Mouse (Mus musculus): ENCODE results near the gene Gmeb1.
"Not testable (repeated sequence)": the region's sequence is repeated elsewhere in the genome, so short reads cannot be mapped to it uniquely, and the experiment has no call there.

Gmeb1 gene

GRCm38 (mm10) chr4:132261514-132262357 is at the start of gene Gmeb1:
TSS of gene Gmeb1 (minus strand) at chr4:132261602.
- DNase-seq (ENCODE audit: low spot score in 2 of 2): peak; percentile 52 to 59

- peak in 1 of 2 experiments; percentile 11 for DNase-seq (ENCODE audit: low spot score in 2 of 2)
Observed at GRCm38 (mm10) chr4:132309849-132310472, 48.6 kb upstream of the Gmeb1 start.

DNA sequence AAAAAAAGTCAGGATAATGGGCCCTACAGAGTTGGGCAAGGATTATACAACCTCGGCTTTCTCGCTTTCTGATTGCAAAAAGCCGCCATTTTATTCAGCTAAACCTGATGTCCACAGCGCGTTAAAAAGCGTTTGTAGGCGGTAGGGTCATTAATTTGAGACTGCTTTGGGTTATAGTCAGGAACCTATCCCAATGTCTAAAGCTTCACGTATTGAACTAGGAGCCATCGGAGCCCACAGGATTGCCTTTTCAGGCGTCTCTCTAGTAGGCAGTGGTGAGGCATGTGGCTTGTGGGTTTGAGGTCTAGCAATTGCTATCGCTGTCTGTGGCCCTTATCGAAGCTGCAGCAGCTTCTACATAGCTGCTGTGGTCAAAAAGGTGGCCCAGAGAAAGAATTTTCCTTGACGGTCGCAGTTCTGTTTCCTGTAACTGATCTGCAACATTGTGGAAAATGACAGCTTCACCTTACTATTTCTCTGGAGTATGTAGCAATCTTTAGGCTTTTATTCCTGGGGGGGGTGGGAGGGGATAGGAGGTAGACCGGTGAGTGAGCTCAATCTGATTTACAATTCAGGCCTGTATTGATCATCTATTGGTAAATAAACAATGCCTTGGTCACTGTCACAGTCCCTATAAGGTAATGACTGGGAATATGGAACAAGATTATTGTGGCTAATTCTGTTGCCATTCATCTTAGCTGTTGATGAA is 47.9 kb upstream of the Gmeb1 start:
- DNase-seq (ENCODE audit: low spot score in 2 of 2): no peak

GRCm38 (mm10) chr4:132308437-132309139 is 47.2 kb upstream of the Gmeb1 start:
- peak; percentile 89 to 92 for DNase-seq (ENCODE audit: low spot score in 2 of 2)

GRCm38 (mm10) chr4:132306004-132306403 is 44.6 kb upstream of the Gmeb1 start:
- no peak for DNase-seq (ENCODE audit: low spot score in 2 of 2)

DNA sequence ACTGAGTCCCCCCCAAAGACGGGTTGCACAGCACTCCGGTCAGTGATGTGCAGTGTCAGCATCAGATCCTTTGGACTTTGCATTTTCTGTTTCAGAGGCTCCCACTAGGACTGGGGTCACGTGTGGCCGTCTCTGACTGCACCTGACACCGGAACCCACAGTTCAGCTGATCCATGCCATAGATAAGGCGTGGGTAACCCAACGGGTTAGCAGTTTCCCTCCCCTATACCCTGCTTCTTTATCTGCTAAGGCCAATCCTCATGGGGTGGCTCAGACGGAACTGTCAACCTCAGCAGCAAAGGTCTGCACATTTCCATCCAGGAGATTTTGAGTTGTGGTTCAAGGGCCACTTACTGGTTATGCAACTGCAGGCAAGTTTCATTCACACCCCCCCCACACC is 43.9 kb upstream of the Gmeb1 start:
- no peak for DNase-seq (ENCODE audit: low spot score in 2 of 2)

DNA sequence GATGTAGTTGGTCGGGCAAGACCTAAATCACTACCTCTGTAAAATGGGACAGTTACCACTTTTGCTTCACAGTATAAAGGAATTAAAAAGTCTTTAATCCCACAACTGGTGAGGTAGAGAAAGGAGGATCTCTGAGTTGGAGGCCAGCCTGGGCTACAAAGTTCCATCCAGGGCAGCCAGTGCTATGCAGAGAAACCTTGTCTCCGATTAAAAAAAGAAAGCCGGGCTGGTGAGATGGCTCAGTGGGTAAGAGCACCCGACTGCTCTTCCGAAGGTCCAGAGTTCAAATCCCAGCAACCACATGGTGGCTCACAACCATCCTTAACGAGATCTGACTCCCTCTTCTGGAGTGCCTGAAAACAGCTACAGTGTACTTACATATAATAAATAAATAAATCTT is 42.1 kb upstream of the Gmeb1 start:
- not testable (repeated sequence) for DNase-seq (ENCODE audit: low spot score in 2 of 2)

DNA sequence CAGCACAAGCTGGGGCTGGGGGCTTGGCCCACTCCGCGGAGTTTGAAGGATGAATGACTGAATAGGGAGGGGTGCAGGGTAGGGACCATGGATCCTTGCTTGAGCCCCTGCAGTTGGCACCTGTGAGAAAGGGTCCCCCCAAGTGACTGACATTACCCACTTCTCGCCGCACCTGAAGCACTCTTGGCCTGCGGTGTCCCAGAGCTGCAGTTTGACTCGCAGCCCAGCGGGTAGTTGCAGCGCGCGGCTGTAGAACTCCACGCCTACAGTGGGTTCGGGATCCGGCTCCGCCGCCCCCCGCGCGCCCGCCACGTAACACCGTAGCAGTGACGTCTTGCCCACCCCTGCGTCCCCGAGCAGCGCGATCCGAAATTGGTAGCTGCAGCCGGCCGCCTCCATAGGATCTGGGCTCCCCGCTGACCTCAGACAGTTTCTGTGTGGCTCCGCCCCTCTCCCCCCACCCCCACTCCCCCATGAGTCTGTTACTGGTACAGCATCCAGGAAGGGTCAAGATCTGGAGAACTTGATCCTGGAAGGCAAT is 41.6 kb upstream of the Gmeb1 start, which contains the start of gene Rab42:
TSS of gene Rab42 (minus strand) at position 447 of the 541 bp plus-strand sequence.
- DNase-seq (ENCODE audit: low spot score in 2 of 2): peak; percentile 46 to 62

DNA sequence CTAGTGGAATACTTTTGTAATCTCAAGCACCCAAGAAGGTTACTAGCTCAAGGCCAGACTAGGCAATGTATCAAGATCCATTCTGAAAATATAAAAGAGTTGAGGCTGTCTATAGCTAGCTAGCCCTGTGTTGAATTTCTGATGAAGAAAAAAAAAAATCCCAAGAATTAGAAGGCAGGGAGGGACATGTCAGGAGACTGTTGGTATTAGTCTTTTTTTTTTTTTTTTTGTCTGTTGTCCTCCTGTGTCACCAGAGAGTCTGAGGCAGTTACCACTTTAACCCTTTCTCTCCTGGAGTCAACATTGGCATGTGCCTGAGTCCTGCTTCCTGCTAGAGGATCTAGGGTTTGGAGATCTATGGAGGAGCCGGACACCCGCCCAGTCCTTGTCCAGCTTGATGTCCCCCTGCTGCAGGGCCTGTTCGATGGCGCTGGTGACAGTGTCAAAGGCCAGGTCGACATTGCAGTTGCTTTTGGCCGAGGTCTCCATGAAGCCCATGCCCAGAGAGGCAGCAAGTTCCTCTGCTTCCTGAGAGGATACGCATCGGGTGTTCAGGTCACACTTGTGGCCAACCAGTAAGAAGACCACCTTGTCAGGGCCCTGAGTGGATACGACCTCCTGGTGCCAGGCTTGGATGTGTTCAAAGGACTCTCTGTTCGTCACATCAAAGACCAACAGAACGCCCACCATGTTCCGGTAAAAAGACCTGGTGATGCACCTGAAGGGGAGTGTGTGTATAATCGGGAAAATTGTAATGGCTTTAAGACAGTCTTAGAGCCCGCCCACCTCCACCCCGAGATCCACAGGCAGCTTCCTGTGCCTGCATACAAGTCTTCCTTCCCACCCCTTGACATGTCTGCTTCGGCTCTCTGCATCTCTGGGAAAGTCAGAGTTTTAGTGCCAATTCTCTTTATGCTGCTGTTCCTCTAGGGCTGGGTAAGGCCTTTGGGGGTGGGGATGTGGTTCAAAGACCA is 40.9 kb upstream of the Gmeb1 start:
- DNase-seq (ENCODE audit: low spot score in 2 of 2): no peak

- no peak for DNase-seq (ENCODE audit: low spot score in 2 of 2)
Observed at GRCm38 (mm10) chr4:132301486-132301885, 40.1 kb upstream of the Gmeb1 start.

- no peak for DNase-seq (ENCODE audit: low spot score in 2 of 2)
Observed at GRCm38 (mm10) chr4:132299849-132300248, 38.4 kb upstream of the Gmeb1 start.

- no peak for DNase-seq (ENCODE audit: low spot score in 2 of 2)
Observed at GRCm38 (mm10) chr4:132295696-132296390, 34.4 kb upstream of the Gmeb1 start.

- DNase-seq (ENCODE audit: low spot score in 2 of 2): no peak
Observed at GRCm38 (mm10) chr4:132293682-132294240, 32.4 kb upstream of the Gmeb1 start.

DNA sequence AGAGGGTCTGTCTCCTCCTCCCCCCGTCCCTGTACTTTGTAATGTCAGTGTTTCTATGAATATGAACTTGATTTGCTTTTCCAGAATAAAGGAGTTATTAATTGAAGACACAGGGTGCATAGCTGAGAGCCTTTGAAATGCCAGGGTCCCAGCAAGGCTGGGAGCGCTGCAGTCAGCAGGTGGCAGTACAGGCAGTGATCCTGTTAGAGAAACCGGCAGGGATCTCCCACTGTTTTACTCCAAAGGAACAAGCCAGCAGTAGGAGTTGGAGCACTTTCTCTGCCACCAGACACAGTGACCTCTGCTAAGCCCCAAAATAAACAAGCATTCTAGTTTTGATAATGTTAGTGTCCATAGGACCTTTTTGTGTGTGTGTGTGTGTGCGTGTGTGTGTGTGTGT is 31.6 kb upstream of the Gmeb1 start:
- DNase-seq (ENCODE audit: low spot score in 2 of 2): no peak

DNA sequence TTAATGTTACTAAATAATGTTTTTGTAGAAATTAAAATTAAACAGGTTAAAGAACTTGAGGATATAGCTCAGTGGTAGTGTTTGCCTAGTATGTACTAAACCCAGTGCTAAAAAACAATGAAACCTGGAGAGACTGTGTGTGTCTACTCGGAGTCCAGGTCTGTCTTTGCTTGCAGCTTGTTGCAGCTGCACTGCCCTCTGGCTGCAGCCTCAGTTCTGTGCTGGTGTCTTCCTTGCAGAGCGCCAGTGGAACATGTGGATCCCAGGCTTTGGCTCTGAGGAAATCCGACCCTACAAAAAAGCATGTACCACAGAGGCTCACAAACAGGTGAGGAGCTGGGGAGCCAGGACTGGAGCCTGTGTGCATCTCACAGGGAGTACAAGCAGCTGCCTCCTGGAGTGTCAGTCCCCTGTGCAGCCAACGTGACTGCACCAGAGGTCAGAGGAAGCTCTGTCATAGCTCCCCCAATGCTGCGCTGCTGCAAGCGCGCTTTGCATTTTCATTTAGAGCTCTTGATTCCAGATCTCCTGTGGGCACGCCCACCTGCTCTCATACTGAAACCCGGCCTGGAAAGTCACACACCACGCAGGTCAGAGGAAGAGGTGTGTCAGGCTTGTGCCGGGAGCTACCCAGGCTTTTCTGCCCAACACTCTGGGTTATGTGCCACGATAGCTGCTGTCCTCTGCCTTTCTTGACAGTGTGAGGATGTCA is 30.4 kb upstream of the Gmeb1 start:
- DNase-seq (ENCODE audit: low spot score in 2 of 2): no peak

GRCm38 (mm10) chr4:132291056-132291455 is 29.7 kb upstream of the Gmeb1 start:
- DNase-seq (ENCODE audit: low spot score in 2 of 2): no peak

DNA sequence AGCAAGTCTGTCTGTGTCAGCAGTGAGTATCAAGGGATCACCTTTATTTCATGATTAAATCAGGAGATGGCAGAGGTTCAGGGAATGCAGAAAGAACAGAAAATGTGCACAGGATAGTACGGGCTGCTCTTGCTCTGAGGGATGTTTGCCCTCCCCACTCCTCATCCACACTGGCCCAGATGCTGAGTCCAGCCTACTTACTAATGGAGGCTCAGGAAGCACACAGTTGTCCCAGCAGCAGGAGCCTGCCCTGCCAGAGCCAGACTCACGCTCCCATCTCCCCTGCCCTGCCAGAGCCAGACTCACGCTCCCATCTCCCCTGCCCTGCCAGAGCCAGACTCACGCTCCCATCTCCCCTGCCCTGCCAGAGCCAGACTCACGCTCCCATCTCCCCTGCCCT is 27.4 kb upstream of the Gmeb1 start:
- not testable (repeated sequence) for DNase-seq (ENCODE audit: low spot score in 2 of 2)

GRCm38 (mm10) chr4:132275949-132276348 is 14.5 kb upstream of the Gmeb1 start:
- DNase-seq (ENCODE audit: low spot score in 2 of 2): no peak

Data from right cerebral cortex, postnatal 36 days (tissue).